Mouse (Mus musculus): Measurements from ENCODE around the gene Asb7.
A peak's percentile ranks its signal among the peaks of the same experiment; 100 is the strongest.

Gene Asb7

GRCm38 (mm10) chr7:66689294-66689619 is at the start of gene Asb7:
Gene Asb7, minus strand, starts transcription at chr7:66689596.
- DNase-seq (ENCODE audit: low read depth, low spot score) = no peak

GRCm38 (mm10) chr7:66737418-66737817 is 48.0 kb upstream of the Asb7 start:
- no peak for DNase-seq (ENCODE audit: low read depth, low spot score)

GRCm38 (mm10) chr7:66734993-66735392 is 45.6 kb upstream of the Asb7 start:
- DNase-seq (ENCODE audit: low read depth, low spot score) = no peak

GRCm38 (mm10) chr7:66734466-66734865 is 45.1 kb upstream of the Asb7 start:
- no peak for DNase-seq (ENCODE audit: low read depth, low spot score)

- no peak for DNase-seq (ENCODE audit: low read depth, low spot score)
Measured at GRCm38 (mm10) chr7:66733882-66734281, 44.5 kb upstream of the Asb7 start.

GRCm38 (mm10) chr7:66733431-66733830 is 44.0 kb upstream of the Asb7 start:
- DNase-seq (ENCODE audit: low read depth, low spot score) = no peak

- no peak for DNase-seq (ENCODE audit: low read depth, low spot score)
Measured at GRCm38 (mm10) chr7:66729232-66729631, 39.8 kb upstream of the Asb7 start.

- DNase-seq (ENCODE audit: low read depth, low spot score) = no peak
Measured at GRCm38 (mm10) chr7:66728072-66728471, 38.7 kb upstream of the Asb7 start.

GRCm38 (mm10) chr7:66724954-66725353 is 35.6 kb upstream of the Asb7 start:
- no peak for DNase-seq (ENCODE audit: low read depth, low spot score)

- DNase-seq (ENCODE audit: low read depth, low spot score) = peak; percentile 33
Measured at GRCm38 (mm10) chr7:66724514-66724913, 35.1 kb upstream of the Asb7 start.

- no peak for DNase-seq (ENCODE audit: low read depth, low spot score)
Measured at GRCm38 (mm10) chr7:66711166-66711565, 21.8 kb upstream of the Asb7 start.

- DNase-seq (ENCODE audit: low read depth, low spot score) = no peak
Measured at GRCm38 (mm10) chr7:66704631-66705030, 15.2 kb upstream of the Asb7 start.

- no peak for DNase-seq (ENCODE audit: low read depth, low spot score)
Measured at GRCm38 (mm10) chr7:66702721-66703120, 13.3 kb upstream of the Asb7 start.

GRCm38 (mm10) chr7:66694467-66694866 is 5.1 kb upstream of the Asb7 start:
- no peak for DNase-seq (ENCODE audit: low read depth, low spot score)

GRCm38 (mm10) chr7:66689620-66690360 is 394 bp upstream of the Asb7 start, which contains the start of gene Lins1:
Gene Lins1, plus strand, starts transcription at chr7:66689889.
- DNase-seq (ENCODE audit: low read depth, low spot score) = peak; percentile 100

GRCm38 (mm10) chr7:66688721-66689120 is 675 bp downstream of the Asb7 start:
- peak; percentile 2 for DNase-seq (ENCODE audit: low read depth, low spot score)

- DNase-seq (ENCODE audit: low read depth, low spot score) = no peak
Measured at GRCm38 (mm10) chr7:66682119-66682863, 7.1 kb downstream of the Asb7 start.

GRCm38 (mm10) chr7:66675800-66676199 is 13.6 kb downstream of the Asb7 start:
- no peak for DNase-seq (ENCODE audit: low read depth, low spot score)

GRCm38 (mm10) chr7:66667064-66667463 is 22.3 kb downstream of the Asb7 start:
- DNase-seq (ENCODE audit: low read depth, low spot score) = no peak

- no peak for DNase-seq (ENCODE audit: low read depth, low spot score)
Measured at GRCm38 (mm10) chr7:66663548-66663947, 25.8 kb downstream of the Asb7 start.

GRCm38 (mm10) chr7:66661572-66661971 is 27.8 kb downstream of the Asb7 start:
- peak; percentile 82 for DNase-seq (ENCODE audit: low read depth, low spot score)

GRCm38 (mm10) chr7:66660972-66661371 is 28.4 kb downstream of the Asb7 start:
- DNase-seq (ENCODE audit: low read depth, low spot score) = no peak

- DNase-seq (ENCODE audit: low read depth, low spot score) = no peak
Measured at GRCm38 (mm10) chr7:66660291-66660690, 29.1 kb downstream of the Asb7 start.

All from mesoderm, embryonic 11.5 days (tissue).